Mouse (Mus musculus): ENCODE results near the gene Serp2.

DNA sequence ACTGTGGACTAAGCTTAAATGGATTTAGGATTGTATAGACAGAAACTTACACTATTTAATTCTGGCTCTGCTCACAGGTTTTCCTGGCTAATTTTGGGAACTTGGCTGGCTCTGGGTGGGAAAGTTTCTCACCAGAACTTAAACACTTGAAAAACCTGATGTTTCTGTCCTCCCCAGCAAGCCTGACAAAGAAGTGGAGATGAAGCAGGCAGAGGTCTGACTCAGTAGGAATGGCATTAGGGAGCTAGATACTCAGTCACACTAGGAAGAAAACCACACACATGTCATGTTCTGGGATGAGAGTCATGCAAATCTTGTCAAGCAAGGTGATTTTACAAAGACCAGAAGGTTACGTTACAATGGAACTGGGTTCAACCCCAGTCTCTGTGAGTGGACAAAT is 21.6 kb downstream of the Serp2 start:
- TF ChIP-seq CHD2 (IDR thresholded peaks at IDR 0.05; ENCODE audit: low read depth, low read length) (no peak), ZC3H11A (IDR thresholded peaks at IDR 0.05; ENCODE audit: borderline replicate concordance, low read depth, low read length) (no peak), ZNF384 (IDR thresholded peaks at IDR 0.05; ENCODE audit: low read depth, low read length) (no peak), MAFK (IDR thresholded peaks at IDR 0.05; ENCODE audit: insufficient read depth, low read depth, low read length) (no peak)

Data from ES-E14 (cell line).